Mouse (Mus musculus) left cerebral cortex, postnatal 36 days (tissue): ENCODE data around the gene Coro1c. TPM values are rescaled to one million over a fixed set of nuclear protein-coding genes. Genes with fewer than 3 reads are reported as not detected.

ENCODE experiments used
- DNase-seq, 2 experiments: peaks; one replicate each; pipeline ENCODE4 v3.0.0; 2021 to 2022; ENCODE audit warnings: low spot score in 2 of 2, mixed read lengths in 1 of 2
- intact Hi-C: fragments of 180-260 bp; cut with DNase I; formaldehyde crosslinking; loops from one replicate; pipeline ENCODE4 v1.15.1; 2025
- total RNA-seq, 2 experiments: library from RNA; stranded (reverse); gene quantifications; 2 replicates each; pipeline ENCODE4 v1.2.3; 2021

Gene Coro1c
- total RNA-seq, 2 experiments from 2014 or later: 73.7 to 87.8 TPM

GRCm38 (mm10) chr5:113889181-113889906 lies 19.2 kb downstream of the Coro1c start:
- intact Hi-C loops: no loop called here
- no peak for DNase-seq

GRCm38 (mm10) chr5:113888186-113888795 lies 20.3 kb downstream of the Coro1c start:
- no peak for DNase-seq
- intact Hi-C loops: no loop called here

- DNase-seq: no peak
- intact Hi-C loops: no loop called here
Measured at GRCm38 (mm10) chr5:113887132-113887531, 21.4 kb downstream of the Coro1c start.

GRCm38 (mm10) chr5:113885623-113886022 lies 22.9 kb downstream of the Coro1c start:
- intact Hi-C loops: no loop called here

GRCm38 (mm10) chr5:113884750-113885149 lies 23.8 kb downstream of the Coro1c start:
- DNase-seq: no peak
- intact Hi-C loops: no loop called here

More at GRCm38 (mm10) chr5:113885623-113886022, 22.9 kb downstream of the Coro1c start:
- DNase-seq: no peak

- DNase-seq: no peak
- intact Hi-C loops: no loop called here
Measured at GRCm38 (mm10) chr5:113883384-113883771, 25.2 kb downstream of the Coro1c start.

- intact Hi-C loops: no loop called here
- peak in 1 of 2 experiments; percentile 43 for DNase-seq
Measured at GRCm38 (mm10) chr5:113882566-113883383, 25.8 kb downstream of the Coro1c start.

GRCm38 (mm10) chr5:113881136-113881535 lies 27.4 kb downstream of the Coro1c start:
- DNase-seq: no peak
- intact Hi-C loops: no loop called here

- DNase-seq: no peak
- intact Hi-C loops: no loop called here
Measured at GRCm38 (mm10) chr5:113878943-113879617, 29.5 kb downstream of the Coro1c start.

GRCm38 (mm10) chr5:113877565-113877964 lies 31.0 kb downstream of the Coro1c start:
- intact Hi-C loops: no loop called here

GRCm38 (mm10) chr5:113876176-113876575 lies 32.4 kb downstream of the Coro1c start:
- intact Hi-C loops: no loop called here
- DNase-seq: no peak

More at GRCm38 (mm10) chr5:113877565-113877964, 31.0 kb downstream of the Coro1c start:
- no peak for DNase-seq

- no peak for DNase-seq
- intact Hi-C loops: no loop called here
Measured at GRCm38 (mm10) chr5:113875625-113876024, 32.9 kb downstream of the Coro1c start.

GRCm38 (mm10) chr5:113874063-113875024 lies 34.2 kb downstream of the Coro1c start:
- DNase-seq: no peak
- intact Hi-C loops: loop anchor here (5.0 kb wide), 1 partner anchor 33 kb away; the partner anchor contains the start of gene Coro1c

- intact Hi-C loops: loop anchor here (5.0 kb wide), 1 partner anchor 34 kb away; the partner anchor contains the start of gene Coro1c
- peak; percentile 41 to 43 for DNase-seq
Measured at GRCm38 (mm10) chr5:113872936-113873912, 35.3 kb downstream of the Coro1c start.

GRCm38 (mm10) chr5:113871903-113872548 lies 36.5 kb downstream of the Coro1c start:
- intact Hi-C loops: loop anchor here (5.0 kb wide), 1 partner anchor 35 kb away; the partner anchor contains the start of gene Coro1c
- DNase-seq: no peak

- intact Hi-C loops: loop anchor here (5.0 kb wide), 1 partner anchor 37 kb away; the partner anchor contains the start of gene Coro1c
- DNase-seq: no peak
Measured at GRCm38 (mm10) chr5:113870393-113871040, 38.0 kb downstream of the Coro1c start.
